Mouse (Mus musculus) activated CD4-positive, CD25-positive, alpha-beta regulatory T cell, adult 4 months (primary cell): ENCODE results near the gene Rsad2. TPM values are rescaled to one million over a fixed set of nuclear protein-coding genes. Genes with fewer than 3 reads are reported as not detected.
"Not testable (repeated sequence)": the region's sequence is repeated elsewhere in the genome, so short reads cannot be mapped to it uniquely, and the experiment has no call there.

Experiments used
- ATAC-seq: one replicate; pipeline ENCODE4 v1.8.0; 2017
- polyA plus RNA-seq, 2 experiments: library from polyadenylated mRNA; unstranded; fragments of 100-300 nt; shearing (Covaris generic); gene quantifications; one replicate each; pipeline ENCODE4 v1.2.1; 2017

The Rsad2 gene
- polyA plus RNA-seq, result 1 to 10 TPM; 2.7 to 3.6 TPM

DNA sequence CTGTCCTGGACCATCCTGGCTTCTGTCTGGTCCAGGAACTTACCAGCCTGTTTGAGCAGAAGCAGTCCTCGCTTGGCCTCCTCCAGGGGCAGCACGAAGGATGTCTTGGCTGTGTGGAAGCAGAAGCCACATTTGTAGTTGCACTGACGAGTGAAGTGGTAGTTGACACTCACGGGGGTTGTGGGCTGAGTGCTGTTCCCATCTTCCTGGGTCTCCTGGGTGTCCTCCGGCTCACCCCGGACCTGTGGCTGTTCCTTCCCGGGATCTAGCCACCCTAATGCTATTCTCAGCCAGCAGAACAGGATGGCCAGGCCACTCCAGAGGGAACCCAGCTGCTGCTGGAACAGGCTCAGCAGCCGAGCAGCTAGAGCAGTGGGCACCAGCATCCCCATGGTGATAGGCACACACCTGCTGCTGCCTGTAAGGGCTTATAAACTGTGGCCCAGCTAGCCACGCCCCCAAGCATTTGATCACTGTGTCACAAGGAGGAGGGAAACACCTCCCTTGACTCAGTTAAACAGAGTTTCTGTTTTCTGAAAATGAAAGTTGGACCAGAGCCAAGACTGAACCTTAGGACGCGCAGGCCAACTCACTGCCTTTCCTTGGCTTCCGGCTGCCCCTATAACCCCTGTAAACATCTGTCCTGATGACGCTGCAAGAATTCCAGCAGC is at the start of gene Rsad2:
TSS of gene Rsad2 (minus strand) at position 425 of the 671 bp plus-strand sequence.
- peak; percentile 99 for ATAC-seq

DNA sequence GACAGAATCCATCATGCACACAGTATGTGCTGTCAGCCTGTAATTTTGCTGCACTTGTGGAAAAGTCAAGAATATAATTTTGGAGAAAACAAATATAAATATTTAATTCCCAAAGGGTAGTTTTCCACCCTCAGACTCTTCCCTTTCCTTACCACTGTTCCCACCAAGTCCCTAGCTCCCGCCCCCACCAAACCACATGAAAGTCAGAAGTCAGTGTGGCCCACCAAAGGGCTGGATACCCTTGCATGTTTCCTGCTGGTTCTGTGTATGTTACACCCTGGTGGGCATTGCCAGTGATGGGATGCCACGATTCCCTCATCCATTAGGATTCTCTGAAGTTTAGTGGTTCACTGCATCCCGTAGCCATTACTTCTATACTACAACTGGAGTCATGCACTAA is 44.8 kb upstream of the Rsad2 start:
- no peak for ATAC-seq

DNA sequence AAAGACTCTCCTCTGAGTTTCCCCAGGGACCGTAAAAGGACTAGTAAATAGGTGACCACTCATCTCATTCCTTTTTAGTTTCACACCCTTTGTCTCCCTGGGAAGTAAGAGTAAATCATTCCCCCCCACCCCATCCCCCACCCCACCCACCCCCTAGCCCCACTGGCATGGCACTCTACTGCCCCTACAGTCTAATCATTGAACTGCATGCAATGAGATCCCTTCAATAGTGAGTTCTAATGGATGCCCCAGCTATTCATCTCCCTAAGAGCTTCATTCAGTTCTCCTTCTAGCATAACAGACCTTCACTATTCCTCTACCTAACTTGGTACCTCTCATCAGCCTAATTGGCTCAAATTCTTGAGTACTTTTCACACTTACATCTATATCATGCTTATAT is 33.7 kb upstream of the Rsad2 start:
- ATAC-seq, result no peak

DNA sequence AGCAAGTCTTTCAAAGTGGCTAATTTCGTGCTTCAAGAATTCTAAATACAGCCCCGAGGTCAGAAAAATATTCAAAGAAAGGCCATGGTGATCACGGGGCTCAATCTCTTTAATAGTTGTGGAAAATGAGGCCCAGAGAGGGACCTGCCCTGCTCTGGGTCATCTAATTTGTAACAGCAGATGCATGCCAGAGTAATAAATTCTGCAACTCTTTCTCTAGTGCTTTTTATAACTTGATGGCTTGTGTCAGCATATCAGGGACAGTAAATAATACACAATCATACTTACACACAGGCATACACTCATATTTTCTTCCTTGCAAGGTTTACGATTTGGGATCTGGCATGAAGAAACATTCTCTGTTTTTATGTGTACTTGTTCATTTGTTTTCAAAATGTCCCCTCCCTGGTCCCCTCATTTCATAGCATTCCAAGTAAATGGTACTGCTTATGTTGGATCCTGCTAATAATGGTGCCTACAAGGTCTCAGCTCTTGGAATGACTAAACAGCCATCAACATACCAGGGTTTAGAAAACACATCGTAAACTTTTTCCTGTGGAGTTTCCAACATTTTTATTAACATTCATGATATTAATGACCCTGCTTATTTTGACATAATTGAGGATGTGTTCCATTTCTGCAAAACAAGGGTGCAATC is 32.5 kb upstream of the Rsad2 start:
- no peak for ATAC-seq

DNA sequence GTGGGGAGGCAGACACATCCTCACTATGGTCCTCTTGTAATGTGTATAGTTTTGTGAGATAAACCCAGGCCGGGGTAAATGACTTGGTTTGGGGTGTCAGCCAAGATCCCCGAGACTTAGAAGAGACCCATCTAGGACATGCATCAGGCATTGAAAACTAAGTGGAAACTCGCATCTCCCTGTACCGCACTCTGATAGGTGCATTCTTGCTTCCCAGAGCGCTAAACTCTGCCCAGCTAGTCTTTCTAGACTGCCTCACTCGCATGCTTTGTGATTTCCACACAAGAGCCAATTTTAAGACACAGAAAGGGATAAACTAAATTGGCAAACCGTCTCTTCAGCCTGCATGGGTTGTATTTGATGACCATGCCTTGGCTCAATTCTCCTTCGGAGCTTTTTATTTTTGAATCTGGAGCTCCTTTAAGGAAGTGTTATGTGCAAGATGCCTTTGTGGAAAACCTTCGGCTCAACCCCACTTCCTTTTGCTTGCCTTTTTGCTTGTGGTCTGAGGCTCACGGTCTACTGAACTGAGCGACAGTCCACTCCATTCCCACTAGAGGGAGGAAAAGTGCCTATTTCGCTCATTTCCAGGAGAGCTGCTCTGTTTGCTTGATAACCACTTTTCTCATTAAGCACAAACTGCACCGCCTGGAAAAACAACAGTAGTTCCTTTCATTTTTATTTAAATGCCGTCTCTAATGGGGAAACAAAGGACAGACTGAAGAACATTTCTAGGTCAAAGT is 31.8 kb upstream of the Rsad2 start:
- no peak for ATAC-seq

DNA sequence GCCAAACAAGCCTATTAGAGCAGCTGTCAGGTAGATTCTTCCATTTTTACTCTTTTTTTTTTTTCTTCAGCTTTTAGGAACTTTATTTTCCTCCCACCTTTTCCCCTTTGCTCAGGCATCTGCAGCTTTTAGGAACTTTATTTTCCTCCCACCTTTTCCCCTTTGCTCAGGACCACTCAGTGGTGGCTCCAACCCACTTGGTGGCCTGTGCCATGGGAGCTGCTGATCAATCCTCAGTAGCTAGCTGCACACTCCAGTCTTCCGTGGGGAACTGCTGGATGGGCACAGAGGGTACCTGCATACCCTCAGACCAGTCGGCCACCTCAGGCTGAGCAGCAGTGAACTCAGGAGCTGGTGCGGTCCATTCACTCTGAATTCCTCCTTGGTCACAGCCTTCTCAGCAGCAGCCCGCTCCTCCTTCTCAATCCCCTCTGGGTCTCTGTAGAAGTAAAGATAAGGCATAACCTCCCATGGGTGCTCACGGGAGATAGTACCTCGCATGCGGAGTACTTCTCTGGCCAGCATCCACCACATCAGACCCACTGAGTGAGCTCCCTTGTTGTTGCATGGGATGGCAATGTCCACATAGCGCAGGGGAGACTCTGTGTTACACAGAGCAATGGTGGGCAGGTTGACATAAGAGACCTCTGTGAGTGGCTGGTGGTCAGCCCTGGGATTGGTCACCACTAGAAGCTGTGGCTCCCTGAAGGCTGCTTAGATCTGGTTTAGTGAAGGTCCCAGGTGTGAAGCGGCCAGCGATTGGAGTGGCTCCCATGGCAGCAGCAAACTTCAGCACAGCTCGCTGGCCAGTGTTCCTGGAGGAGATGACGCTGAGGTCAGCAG is 29.7 kb upstream of the Rsad2 start:
- ATAC-seq, result not testable (repeated sequence)

DNA sequence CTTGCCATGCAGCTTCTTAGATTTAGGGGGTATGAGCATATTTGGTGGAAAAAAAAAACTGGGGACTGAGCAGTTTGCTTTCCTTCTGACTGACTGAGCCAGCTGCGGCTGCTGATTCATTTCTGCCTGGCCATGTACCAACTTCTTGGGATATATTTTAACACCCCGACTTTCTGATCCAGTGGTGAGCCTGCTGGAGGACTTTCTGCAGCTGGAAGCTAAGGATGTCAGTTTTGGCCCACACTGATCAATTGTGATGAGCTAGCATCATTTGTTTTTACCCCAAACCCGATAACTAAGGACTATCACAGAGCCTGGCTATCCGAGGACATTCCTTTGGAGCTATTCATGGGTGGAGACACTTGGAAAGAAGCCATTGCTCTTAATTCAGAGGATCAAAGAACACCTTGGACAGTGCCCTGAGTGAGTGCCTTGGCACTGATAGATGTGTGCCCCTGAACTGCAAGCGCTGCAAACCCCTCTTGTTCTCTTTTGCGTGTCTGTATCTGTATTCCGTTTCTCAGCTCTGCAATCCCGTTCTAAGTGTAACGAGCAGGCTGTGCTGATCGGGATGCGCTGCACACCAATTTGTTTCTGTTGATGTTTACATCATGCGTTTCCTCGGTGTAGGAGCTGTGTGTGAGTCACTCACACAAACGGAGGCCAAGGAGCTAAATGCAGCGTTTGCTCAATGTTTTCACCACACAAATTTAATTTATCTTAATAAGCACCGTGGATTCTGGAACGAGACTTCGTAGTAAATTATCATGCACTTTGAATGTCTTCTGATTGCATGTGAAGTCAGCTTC is 22.1 kb upstream of the Rsad2 start:
- ATAC-seq, result no peak

DNA sequence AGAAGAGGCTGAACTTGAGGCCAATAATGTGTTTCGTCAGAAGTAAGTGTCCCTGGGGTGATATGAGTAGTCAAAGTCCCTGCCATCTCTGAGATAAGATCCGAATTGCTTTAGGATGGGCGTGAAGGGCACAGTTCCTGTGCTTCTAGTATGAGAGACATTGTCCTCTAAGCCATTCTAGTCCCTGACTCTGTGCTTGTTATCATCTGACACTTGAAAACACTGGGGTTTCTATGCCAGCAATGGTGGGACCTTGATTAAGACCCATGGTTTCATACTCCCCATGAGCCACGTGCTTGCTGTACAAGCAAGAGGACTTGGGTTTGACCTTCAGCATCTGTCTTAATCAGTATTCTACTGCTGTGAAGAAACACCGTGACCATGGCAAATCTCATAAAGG is 20.9 kb upstream of the Rsad2 start:
- ATAC-seq, result no peak

DNA sequence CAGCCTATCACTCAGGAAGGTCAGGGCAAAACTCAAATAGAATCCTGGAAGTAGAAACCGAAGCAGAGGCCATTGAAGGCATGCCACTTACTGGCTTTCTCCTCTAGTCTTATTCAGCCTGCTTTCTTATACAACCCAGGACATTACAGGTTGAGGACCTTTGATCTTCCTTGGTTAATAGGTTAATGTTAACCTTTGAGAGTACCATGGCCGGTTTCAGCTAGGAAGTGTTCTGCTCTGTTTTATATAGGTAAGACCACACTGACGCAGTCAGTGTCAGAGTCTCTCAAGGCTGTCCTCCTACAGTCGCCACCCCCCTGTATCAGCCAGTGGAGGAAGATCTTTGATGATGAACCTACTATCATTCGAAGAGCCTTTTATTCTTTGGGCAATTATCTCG is 17.5 kb upstream of the Rsad2 start:
- ATAC-seq, result no peak

DNA sequence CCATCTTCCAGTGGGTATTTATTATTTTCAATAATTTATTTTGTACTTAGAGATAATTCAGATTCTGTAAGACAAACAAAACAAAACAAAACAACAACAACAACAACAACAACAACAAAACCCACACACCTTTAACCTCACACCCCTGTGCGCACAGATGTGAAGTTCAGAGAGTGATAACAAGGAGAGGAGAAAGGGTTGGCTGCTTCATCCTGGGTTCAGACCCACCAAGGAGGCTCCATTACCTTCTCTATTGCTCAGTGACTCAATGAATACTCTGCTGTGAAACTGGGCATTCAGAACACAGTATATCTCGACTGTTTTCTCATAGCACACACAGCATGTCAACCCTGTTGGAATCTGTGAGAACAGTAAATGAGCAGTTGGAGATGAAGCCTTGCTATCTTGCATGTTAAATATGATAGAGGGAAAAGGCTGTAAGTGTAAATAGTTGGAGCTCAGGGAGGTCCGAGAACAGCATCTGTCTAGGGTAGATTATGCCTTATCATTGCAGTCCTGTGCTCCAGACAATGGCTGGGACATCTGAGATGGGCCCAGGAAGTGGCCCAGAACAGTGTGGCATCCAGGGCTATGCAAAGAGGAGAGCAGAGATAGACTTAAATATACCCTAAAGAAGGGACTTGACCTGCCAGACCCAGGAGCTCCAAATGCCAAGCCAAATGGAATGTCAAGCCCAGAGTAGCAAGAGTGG is 16.7 kb upstream of the Rsad2 start:
- no peak for ATAC-seq

DNA sequence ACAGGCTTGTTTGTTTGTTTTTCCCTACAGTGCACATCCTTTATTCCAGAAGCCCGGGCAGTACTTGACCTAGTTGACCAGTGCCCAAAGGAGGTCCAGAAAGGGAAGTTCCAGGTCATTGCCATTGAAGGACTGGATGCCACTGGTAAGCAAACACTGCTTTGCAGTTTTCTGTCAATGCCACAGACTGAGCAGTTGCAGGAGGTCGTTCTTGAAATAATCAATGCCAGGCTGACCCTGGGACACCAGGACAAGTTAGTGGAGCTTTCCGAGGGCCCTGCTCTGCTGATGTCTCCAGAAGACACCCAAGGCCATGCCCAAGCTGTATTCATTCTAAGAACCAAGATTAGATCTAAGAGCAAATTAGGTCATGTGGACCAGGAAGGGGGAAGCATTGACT is 15.1 kb upstream of the Rsad2 start:
- ATAC-seq, result no peak

DNA sequence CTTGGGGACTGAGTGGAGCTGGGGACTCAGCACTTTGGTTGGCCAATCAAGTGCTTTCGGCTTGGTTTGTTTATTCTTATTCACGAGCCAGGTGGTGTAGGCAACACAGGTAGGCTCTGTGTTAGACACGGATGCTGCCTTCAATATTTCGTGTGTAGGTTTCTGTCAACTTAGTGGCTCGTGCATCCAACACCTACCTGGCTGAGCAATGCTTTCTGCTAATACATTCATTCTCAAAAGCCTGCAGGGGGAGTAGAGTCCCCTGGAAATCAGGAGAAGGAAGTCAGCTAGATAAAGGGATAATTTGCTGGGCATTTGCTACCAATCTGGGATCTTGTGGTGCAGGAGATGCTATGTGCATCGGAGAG is 13.8 kb upstream of the Rsad2 start:
- peak; percentile 9 for ATAC-seq

DNA sequence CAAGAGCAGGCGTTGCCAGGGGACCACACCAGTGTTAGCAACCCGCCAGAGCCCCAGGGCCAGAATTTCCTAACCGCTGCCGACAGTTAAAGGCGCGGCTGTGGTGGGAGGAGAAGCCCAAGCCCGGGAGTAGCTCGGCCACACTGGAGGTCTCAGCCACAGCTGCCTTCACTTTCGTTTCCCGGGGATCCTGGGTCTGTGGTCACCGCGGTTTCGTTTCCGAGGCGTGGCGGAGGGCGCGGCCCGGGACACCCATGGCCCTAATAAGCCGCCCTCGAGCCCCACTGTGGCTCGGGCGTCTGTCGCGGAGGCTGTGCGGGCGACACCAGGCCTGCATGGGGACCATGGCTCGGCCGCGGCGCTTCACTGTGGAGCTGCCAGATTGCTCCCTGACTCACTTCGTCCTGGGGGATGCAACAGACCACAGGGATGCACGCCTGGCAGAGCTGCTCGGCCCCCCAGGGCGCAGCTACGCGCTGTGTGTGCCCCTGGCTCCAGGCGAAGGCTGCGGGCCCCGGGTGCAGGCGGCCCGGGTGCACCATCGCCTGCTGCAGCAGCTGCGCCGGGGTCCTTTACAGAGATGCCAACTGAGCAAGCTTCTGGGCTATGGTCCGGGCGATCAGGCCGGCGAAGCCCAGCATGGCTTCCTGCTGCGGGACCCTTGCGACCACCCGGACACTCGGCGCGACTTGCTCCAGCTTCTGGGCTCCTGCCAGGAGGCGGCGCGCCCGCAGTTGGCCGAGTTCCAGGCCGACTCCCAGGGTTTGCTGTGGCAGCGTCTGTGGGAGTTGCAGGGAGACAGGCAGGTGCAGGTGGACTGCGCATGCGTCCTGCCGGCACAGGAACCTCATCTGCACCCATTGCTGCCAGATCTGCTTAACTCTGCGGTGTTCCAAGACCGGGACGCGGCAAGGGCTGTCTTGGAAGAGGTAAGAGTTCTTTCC is 13.1 kb upstream of the Rsad2 start, which contains the start of gene Cmpk2:
TSS of gene Cmpk2 (plus strand) at position 107 of the 944 bp plus-strand sequence.
- peak; percentile 84 for ATAC-seq

DNA sequence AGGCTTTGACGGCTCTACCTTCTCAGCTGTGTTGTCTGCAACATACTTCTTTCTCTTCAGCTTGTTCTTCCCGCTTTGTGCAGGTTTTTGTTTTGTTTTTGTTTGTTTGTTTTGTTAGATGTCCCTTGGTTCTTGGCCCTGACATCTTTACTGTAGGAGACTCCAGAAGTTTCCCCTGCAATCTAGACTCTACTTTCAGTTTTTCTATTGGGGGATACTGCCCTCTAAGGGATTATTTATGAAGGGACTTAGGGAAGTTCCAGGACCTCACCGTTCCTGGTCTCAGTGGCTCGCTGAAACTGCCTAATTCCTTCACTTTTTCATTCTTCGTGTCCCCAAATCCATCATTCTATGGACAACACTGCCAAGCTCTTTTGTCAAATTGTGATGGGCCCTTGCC is 9.3 kb upstream of the Rsad2 start:
- no peak for ATAC-seq

DNA sequence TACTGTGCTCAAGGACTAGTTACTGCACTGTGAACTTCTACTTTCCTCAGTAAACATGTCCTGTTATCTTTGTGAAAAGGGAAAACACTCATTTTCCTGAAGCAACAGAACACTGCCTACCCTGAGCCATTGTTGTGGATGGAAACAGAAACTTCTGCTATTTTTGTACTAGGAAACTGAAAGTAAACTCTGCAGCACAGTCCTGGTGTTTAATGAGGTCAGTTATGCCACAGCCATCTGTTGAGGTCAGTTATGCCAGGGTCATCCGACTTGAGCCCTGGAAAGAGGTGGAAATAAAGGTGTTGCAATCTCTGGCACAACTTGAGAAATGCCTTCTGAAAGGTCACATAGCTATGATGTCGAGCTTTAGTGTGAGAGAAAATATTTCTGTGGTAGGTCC is 3.8 kb upstream of the Rsad2 start:
- ATAC-seq, result no peak

DNA sequence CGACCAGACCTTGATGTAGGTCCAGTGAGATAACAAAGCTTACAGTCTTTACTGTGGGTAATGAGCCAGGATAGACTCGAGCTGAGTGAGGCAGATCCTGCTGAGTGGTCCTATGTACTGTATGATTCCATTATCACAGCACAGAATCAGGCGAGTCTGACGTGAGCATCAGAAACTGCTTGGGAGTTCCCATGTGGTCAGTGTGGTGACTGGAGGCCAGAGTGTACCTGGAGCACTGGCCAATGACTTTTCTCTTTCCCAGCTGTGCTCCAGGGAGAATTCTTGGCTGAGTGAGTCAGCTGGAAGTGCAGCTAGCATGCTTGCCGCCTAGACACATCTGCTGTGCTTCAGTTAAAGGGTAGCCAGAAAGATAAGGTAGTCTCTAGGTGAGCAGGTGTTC is 1.6 kb downstream of the Rsad2 start:
- no peak for ATAC-seq

DNA sequence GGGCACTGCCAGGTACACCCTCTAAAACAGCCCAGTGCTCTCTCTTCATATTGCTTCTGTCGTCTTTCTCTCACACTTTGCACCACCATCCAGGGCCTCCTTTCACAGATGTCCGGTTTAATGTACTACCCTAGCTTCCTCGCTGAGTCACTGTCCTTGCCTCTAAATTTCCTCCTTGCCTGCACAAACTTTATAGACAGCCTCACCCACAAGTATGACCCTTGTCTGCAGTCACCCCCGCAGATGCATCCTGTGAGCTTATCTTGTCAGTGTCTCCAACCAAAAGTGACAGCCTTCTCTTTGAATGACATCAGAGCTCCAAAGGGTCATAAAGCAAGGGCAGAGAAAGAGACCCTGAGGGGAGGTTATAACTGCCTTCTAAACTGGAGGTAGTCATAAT is 3.3 kb downstream of the Rsad2 start:
- ATAC-seq, result no peak

DNA sequence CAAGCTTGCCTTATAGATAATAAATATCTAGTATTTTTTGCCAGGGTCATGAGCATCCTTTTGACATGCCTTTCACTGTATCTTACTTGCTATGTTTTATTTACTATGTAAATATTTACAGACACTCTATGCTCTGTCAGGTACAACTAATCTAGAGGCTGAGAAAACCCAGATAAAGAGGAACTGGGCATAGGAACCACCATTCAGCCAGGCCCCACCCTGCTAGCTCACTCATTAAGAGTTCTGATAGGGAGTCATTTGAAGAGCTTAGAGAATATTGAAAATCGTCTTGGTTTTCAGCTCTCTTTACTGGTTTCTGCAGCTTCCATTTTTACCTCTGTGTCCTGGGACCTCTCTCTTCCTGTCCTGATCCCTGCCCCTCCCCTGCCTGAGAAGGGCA is 5.1 kb downstream of the Rsad2 start:
- ATAC-seq, result no peak

DNA sequence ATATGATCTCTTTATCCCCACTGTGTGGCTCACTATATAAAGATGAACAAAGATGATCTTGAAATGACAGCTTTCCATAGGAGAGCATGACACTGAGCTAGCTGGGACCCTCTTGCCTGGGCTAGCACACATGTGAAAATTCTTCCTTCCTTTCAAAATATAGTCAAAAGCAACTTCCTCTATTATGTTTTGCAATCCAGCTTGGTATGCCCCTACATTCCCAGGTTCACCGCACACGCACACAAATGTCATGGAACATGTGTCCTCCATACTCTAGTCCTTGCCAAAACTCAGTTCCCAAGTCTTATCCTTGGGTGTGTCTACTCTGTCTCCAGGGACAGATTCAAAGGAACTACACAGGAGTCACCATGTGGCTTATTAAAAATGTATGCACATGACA is 6.8 kb downstream of the Rsad2 start:
- ATAC-seq, result no peak

DNA sequence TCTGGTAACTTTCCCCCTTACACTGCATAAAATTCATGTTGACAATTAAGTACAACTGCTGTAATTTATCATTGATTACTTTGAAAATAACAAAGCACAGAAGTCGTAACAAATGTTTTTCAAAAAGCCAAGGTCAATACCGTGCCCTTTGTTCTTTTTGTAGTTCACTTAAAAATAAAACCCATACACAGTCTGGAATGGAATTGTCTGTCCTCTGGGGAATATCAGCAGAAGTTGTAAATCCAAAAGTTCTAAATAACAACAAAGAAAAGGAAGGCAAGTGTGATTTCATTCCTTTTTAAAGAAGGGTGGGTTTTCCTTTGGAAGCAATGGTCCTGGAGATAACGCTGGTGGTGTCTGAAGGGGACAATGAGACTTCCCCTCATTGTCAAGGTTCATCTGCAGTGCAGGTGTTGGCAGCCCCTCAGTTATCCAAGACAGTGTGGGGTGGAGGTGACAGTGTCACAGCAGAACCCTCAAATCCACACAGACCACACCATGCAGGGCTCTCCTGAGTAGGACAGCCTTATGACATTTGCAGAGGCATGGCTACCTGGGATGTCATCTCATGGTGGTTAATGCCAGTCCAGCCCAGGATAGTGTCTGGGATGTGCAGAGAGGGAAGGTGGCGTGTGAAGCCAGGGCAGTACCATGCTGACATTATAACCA is 9.7 kb downstream of the Rsad2 start:
- ATAC-seq, result no peak
